Mouse (Mus musculus): ENCODE measurements around the gene Ints11.

Gene Ints11

DNA sequence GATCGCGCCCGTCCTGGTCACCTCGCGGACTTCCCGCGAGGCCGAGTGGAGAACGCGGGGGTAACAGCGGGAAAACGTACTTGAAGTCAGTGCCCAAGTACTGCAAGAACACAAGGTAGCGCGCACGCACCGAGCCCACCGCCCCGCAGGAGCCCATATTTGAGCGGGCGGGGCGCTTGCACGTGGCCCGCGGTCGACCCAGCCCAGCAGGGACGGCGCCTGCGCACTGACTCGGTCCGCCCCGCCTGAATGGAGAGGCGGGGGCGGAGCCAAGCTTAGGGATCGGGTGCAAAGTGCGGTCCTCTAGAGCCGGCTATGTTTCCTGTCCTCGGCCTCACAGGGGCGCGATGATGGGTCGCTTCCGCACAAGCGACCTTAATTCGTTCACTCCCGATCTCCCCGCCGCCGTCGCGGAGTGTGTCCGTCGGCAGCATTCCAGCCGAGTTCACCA is 22.2 kb downstream of the Ints11 start, which contains the start of the genes Pusl1 and Acap3:
Pusl1 (minus strand) TSS at position 231 of the 451 bp plus-strand sequence.
Acap3 (plus strand) TSS at position 272 of the 451 bp plus-strand sequence.
- CTCF ChIA-PET, result no interaction called here

DNA sequence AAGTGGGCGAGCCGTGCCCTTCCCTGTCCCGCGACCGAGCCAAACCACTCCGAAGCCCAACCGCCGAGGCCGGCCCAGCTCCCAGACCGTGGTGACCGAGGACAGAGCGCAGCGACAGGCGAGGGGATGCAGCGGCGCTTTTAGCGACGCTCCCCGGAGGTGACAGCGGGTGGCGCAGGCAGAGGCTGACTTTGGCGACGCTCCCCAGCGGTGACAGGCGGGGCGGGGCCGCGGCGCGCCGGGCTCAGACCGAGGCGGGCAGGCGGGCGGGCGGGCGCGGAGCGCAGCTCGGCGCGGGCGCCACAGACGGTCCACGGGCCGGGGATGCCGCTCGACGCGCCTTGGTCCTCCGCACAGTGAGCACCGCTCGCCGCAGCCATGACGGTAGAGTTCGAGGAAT is 22.7 kb downstream of the Ints11 start:
- CTCF ChIA-PET, result no interaction called here

DNA sequence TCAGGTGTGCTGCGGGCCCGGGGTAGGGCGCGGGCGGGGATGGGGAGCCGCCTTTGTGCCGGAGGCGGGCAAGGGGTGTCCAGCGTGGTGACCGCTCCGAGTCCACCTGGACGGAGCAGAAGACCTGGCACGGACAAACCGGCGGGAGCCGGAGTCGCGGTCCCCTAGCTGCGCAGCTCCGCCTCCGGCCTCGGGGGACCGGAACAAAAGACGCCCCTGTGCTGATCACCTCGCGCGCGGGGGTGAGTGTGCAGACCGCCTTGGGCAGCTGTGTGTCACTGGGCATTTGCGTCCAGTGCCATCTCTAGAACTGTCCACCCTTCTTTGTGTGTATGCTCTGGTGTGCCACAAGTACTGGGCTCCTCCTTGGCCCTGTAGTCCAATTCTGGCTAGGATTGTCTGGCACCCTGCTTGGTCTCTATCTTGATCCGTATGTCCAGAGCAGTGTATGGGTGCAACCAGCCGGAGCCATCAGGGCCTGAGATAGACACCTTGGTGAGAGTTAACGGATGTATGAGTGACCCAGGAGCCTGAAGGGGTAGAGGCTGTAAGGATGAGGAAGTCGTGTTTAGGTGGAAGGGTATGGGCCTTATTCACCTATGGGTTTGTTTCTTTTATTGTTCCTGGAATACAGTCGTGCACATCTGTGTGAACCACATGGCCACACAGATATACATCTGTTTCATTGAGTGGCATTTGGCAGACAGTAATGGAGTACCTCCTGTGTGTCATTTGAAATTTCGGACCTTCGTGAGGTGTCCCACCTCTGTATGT is 23.3 kb downstream of the Ints11 start:
- CTCF ChIA-PET, result no interaction called here

DNA sequence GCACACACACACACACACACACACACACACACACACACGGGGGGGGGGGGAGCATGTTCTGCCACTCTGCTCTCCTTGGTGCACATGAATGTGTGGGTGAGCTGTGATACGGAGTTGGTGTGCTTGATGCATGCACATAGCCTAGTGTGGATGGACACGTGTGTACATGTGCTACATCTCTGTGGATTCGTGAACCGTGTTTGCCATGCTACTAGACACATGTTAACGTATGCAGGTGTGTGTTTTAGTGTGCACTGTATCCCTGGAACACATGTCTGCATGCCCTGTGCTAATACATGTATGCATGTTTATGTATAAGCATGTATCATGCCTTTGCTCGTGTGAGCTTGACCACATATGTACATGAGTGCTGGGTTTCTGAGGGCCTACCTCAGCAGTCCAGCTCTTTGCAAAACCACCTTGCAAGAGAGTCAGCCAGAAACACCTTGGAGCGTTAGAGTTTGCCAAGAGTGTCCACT is 23.9 kb downstream of the Ints11 start:
- CTCF ChIA-PET, result no interaction called here

DNA sequence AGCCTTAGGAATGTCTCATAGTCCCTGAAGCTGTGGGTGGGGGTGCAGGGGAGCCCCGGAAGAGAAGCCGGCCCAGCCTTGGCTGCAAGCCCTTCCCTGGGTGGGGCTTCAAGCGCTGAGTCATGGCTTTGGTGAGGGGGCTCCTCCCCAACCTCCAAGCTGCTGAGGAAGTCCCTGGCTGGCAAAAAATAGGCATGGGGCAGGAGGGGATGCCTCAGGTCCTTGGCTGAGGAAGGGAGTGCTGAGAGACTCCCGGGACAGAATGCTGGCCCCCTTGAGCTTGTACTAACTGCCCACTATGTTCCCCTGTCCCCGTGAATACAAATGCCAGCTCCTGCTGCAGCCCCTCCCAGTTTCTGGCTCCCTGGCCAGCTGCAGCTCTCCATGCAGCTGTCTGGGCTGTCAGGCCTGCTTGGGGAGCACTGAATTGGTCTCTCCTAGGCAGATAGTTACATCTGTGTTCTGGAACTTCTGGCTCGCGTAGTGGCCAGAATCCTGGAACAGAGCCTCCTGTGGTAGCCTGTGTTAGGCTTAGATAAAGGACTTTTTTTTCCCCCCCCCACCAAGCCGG is 25.1 kb downstream of the Ints11 start:
- CTCF ChIA-PET, result interaction anchor here (0.6 kb wide), 1 partner anchor 74 kb away, joined by 4 read pairs; no protein-coding TSS in a partner anchor

DNA sequence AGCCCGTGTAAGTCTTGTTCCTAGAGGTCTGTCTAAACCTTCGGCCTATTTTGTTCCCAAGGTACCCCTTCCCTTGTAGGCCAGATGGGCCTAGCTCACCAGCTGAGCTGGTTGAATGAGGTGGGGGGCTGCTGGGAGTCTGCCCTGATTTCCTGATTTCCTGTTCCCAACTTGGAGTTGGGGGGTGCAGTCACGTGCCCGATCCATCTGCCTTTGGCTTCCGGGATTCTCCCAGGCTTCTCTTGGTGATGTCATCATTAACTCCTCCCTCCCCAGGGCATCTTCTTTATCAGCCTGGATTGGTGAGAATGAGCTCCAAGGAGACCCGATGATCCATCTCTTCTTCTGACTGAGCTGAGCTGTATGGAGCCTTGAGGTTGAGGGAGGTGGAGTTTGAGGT is 25.9 kb downstream of the Ints11 start:
- CTCF ChIA-PET, result interaction anchor here (0.6 kb wide), 1 partner anchor 75 kb away, joined by 4 read pairs; no protein-coding TSS in a partner anchor

DNA sequence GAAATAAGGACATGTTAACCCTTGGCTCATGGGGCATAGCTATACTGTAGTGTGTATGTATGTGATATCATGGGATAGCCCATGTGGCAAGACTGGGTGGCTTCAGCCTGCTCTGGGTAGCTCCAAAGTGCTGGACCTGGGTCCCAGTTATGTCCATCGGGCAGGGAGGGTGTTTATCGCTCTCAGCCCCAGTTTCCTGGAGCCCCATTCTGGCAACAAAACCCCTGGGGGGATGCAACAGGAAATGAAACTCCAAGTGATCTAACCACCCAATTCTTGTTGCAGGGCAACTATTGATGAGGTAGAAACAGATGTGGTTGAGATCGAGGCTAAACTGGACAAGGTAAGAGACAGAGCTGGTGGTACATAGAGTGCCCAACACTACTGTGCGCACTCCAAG is 26.5 kb downstream of the Ints11 start:
- CTCF ChIA-PET, result no interaction called here

DNA sequence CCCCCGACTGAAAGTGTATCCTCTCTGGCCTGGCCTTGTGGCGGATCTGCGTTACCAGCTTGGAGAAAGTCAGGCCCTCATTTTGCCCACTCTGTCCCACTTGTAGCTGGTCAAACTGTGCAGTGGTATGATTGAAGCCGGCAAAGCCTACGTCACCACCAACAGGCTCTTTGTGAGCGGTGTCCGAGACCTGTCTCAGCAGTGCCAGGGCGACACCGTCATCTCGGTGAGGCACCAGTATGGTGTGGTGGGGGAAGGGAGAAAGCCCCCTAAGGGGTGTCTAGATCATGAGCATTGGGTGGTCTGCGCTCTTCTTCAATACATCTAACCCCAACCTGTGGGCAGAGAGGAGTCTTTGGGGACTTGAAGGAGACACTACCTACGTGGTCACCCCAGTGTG is 27.1 kb downstream of the Ints11 start:
- CTCF ChIA-PET, result no interaction called here

DNA sequence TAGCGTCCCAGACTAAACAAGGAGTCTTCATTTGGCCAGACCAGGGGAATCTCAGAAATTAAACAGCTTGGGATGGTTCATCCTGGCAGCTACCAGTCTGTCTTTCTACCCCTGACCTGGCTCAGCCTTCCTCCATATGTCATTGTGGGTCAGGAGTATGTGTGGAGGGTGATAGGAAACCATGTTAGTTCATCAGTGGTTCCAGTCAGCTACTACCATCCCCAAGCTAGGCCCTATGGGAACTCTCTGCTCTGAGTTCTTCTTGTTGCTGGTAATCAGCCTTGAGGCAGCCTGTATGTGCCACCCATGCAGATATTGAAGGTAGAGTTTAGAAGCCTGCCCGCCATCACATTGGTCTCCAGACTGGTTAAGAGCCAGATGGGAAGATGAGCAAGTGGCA is 29.0 kb downstream of the Ints11 start:
- CTCF ChIA-PET, result no interaction called here

DNA sequence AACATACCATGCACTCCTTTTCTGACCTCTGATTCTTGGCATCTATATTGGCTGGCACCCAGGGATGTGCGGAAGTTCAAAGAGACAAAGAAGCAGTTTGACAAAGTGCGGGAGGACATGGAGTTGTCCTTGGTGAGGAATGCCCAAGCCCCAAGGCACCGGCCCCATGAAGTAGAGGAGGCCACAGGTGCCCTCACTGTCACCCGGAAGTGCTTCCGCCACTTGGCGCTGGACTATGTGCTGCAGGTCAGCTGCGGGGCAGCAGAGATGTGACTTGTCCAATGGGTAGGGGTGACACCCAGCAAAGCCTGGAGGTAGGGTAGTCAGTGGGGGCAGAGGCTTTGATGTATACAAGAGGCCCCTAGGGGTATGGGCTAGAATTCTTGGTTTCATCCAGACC is 30.0 kb downstream of the Ints11 start:
- CTCF ChIA-PET, result no interaction called here

DNA sequence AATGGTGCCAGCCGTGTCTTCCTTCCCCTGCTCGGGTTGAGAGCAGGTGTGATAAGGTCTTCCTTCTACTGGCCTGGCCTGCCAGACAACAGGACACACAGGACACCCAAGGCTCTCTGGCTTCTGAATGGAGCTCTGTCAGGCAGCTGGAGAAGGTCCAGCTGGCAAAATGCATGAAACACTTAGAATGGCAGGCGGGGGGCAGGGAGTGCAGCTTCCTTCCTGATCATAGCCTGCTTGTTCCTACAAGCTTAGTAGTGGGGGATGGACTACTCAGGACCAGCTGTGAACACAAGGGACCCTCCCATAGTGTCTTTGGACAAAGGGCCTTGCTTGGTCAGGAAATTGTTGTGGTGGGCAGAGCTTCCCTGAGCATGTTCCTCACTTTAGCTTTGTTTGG is 31.9 kb downstream of the Ints11 start:
- CTCF ChIA-PET, result no interaction called here

DNA sequence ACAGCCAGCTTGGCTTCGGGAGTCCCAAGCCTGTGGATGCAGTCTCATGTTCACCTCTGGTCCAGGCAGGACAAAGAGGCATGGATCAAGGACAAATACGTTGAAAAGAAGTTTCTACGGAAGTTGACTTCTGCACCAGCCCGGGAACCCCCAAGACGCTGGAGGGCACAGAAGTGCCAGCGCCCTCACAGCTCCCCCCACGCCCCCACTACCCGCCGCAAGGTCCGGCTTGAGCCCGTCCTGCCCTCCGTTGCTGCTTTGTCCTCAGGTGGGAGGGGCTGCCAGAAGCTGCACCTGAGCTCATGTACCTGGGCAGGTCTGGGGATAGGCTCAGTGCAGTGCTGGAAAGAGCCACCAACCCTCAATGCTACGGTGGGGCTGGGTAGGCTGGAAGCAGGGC is 33.9 kb downstream of the Ints11 start:
- CTCF ChIA-PET, result no interaction called here

DNA sequence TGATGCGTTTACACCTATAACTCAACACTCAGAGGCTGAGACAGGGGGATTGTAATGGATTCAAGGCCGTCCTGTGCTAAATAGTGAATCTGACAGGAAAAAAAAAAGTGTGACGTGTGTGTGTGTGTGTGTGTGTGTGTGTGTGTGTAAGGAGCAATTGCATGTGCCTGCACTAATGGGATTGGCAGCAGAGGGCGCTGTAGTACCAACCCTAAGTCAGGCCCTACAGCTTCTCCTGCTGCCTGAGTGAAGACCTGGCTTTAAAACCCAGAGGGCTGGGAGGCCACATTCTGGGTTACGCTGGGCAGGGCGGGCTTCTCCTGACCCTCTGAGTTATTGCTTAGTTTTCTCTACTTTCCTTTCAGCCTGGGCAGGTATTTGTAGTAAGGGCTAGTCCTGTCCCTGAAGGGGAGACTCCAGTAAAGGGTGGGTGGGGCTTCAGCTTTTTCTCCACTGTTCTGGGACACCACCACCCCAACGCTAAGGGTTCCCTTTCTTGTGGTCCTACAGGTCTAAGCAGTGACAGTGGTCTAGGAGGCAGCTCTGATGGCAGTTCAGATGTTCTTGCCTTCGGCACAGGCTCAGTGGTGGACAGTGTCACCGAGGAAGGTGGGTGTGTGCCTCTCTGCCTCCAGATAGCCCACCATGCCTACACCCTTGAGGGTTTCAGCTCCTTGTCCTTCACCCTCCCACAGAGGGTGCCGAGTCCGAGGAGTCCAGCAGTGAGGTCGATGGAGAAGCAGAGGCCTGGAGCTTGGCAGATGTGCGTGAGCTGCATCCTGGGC is 35.2 kb downstream of the Ints11 start:
- CTCF ChIA-PET, result interaction anchor here (0.5 kb wide), 1 partner anchor 49 kb away, joined by 4 read pairs; no protein-coding TSS in a partner anchor

DNA sequence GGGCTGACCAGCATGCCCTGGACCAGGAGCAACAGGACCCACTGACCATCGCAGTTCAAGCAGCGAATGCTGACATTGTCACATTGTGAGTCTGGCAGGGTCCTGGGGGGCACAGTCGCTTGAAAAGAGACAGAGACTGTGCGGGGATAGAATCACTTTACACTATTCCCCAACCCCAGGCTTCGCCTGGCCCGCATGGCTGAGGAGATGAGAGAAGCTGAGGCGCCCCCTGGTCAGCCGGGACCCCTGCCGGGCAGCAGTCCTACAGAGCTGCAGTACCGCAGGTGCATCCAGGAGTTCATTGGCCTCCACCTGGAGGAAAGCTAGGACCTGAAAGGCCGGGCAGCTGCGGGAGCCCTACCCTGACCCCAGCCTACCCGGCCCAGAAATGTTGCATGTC is 36.3 kb downstream of the Ints11 start:
- CTCF ChIA-PET, result no interaction called here

DNA sequence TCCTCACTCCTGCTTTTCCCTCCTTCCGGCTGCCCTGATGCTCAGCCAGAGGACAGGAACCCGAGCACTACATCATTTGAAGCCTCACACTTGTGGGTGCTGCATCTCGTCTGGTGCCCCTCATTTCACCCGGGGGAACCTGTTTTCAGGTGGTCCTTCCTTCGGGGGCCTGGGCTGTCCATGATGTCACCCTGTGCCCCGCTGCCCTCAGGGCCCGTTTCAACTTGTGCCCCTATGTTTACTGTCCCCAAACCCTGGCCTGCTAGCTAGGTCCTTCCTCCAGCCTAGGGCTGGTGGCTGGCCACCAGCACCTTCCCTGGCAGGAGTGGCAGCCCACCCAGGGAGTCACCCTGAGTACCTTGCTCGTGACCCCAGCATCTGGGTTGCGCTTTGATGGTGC is 36.8 kb downstream of the Ints11 start:
- CTCF ChIA-PET, result no interaction called here

DNA sequence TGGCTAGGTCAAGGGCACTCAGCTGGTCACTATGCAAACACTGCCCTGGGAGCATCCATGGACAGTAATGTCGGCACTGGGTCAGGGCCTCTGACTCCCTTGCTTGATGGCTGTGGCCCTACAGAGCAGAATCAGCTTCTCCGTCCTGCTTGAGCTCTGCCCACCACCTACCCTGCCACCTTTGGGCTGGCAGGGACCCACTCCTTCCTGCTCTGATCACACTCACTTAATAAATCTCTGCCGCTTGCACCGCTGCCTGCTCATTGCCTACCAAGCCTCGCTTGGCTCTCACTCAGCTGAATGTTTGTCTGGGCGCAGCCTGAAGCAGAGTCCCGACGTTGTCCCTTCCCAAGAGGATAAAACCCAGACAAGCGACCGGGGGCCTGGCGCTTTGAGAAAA is 37.7 kb downstream of the Ints11 start:
- CTCF ChIA-PET, result no interaction called here

DNA sequence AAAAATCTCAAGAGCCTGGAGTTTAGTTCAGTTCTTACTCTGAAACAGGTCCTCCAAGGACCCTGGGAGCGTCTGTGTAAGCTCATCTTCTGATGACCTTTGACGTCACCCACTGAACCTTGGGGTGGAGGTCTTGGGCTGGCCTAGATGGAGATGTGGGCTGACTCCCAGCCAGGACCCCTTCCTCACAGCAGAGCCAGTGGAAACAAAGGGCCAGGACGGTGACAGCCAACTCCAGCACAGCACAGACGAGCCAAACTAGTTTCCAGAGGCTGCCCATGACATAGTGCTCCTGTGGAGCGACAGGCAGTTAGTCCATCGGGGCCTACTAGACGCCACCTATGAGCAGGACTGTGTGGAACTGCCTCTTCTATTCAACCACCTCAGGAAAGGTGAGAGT is 38.9 kb downstream of the Ints11 start:
- CTCF ChIA-PET, result no interaction called here

DNA sequence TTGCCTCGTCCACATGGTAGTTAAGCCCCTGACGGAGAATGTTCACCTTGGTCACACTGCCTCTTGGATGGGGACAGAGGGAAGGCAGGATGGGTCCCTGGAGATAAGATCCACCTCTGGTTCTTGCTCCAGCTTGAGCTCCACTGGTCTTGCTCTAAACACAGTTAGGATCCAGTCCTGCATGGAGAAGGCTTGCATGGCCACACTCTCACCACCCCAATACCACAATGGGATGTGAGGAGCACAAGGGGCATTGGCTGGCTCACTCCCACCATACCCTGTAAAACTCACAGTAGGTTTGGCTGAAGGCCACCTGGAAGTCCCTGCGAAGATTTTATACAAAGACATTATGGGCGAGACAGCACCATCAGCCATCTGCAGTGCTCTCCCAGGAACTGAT is 39.4 kb downstream of the Ints11 start:
- CTCF ChIA-PET, result no interaction called here

DNA sequence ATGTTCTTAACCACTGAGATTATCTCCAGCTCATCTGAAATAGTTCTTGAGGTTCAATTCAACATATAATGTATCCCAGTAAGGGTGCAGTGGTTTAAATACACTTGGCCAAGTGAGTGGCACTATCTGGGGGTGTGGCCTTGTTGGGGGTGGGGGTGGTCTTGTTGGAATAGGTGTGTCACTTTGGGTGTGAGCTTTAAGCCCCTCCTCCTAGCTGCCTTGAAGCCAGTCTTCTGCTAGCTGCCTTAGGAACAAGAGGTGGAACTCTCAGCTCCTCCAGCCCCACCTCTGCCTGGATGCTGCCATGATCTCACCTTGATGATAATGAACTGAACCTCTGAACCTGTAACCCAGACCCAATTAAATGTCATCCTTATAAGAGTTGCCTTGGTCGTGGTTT is 62.7 kb downstream of the Ints11 start:
- CTCF ChIA-PET, result no interaction called here

All from spleen, embryonic (tissue).